Mouse (Mus musculus) forebrain, embryonic 12.5 days (tissue): ENCODE measurements around the gene Rbm3. TPM values are rescaled to one million over a fixed set of nuclear protein-coding genes. Genes with fewer than 3 reads are reported as not detected.

ENCODE experiments used
- ATAC-seq: fragments of 200-750 bp; cut with Nextera tagmentation; 2 replicates; pipeline ENCODE4 v1.8.0; 2017; ENCODE audit warnings: moderate TSS enrichment; ENCODE audit not compliant: low FRiP score
- H3K27ac ChIP-seq: fragments of 300-500 bp; sonication (generic); 2 replicates; pipeline ENCODE4 v1.5.1; 2016; ENCODE audit warnings: mild to moderate bottlenecking
- H3K27me3 ChIP-seq: fragments of 300-500 bp; sonication (generic); 2 replicates; pipeline ENCODE4 v1.6.1; 2016; ENCODE audit warnings: mild to moderate bottlenecking
- H3K36me3 ChIP-seq: fragments of 300-500 bp; sonication (generic); replicated peaks from 2 replicates; pipeline ENCODE4 v1.6.1; 2016; ENCODE audit warnings: mild to moderate bottlenecking
- H3K4me1 ChIP-seq: fragments of 300-500 bp; sonication (generic); 2 replicates; pipeline ENCODE4 v1.6.1; 2016
- H3K4me2 ChIP-seq: fragments of 300-500 bp; sonication (generic); 2 replicates; pipeline ENCODE4 v1.6.1; 2016; ENCODE audit warnings: mild to moderate bottlenecking, moderate library complexity
- H3K4me3 ChIP-seq: fragments of 300-500 bp; sonication (generic); replicated peaks from 2 replicates; pipeline ENCODE4 v1.5.1; 2016; ENCODE audit warnings: mild to moderate bottlenecking
- H3K9ac ChIP-seq: fragments of 300-500 bp; sonication (generic); 2 replicates; pipeline ENCODE4 v1.6.1; 2016; ENCODE audit warnings: mild to moderate bottlenecking
- H3K9me3 ChIP-seq: fragments of 300-500 bp; sonication (generic); 2 replicates; pipeline ENCODE4 v1.6.1; 2016
- WGBS: fragments of 180-500 bp; shearing (Covaris S2); methylation state at CpG from one replicate; pipeline ENCODE4 v1.1.7; 2016; 5-methylcytosine and 5-hydroxymethylcytosine counted together
- polyA plus RNA-seq: library from polyadenylated mRNA; unstranded; fragments of >200 nt; fragmentation: Nextera tagmentation; extraction: Ambion mirVana; gene quantifications from 2 replicates; pipeline ENCODE4 v1.2.1, GENCODE M21; 2016

The Rbm3 gene
- polyA plus RNA-seq = 484 and 498 TPM in 2 replicates

DNA sequence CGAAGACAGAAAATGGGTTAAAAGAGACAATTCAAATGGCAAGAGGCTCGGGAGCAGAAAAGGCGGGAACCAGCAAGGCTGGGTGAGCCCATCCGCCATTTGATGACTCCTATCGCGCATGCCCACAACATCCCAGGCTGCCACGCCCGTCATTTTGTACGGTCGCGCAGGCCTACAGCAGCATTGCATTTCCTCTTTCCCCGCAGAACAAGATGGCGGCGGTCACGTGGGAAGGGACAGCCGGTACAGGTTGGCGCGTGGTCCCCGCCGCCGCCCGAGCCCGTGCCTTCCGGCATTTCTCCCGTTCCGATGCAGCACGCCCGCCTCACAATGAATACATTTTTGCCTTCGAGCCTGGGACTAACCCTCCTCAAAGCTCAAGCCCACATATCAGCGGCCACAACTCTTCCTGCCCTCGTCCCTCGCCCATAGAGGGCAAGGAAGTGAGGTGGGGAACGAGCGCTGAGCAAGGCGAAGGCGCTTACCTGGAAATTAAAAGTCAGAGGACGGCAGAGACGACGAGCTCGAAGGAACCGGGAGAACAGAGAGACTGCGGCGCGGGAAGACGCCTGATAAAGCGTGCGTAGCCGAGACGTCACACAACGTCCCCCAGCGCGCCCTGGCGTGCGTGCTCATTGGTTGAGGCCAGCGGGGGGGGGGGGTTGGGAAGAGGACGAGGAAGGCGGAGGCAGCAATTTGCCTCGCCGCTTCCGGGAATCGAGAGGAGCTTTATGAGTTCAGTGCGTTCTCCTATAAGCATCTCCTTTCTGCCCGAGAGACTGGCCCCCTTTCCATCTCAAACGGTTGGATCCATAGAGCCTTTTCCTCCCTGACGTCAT, at the start of gene Rbm3:
Gene Rbm3 (minus strand): TSS at position 728 of the 839 bp plus-strand sequence.
- no peaks in the 10 kb centered on the region for H3K27me3 ChIP-seq
- H3K4me2 ChIP-seq = peak within 1 kb of the TSS; percentile 78
- peak within 1 kb of the TSS; percentile 96 for H3K27ac ChIP-seq
- peak within 1 kb of the TSS; percentile 83 for H3K9ac ChIP-seq
- no peaks in the 10 kb centered on the region for H3K9me3 ChIP-seq
- peak; percentile 94 for ATAC-seq
- WGBS = 18% methylated on average over 47 of the region's 65 CpGs
- H3K4me3 ChIP-seq = peak within 1 kb of the TSS; percentile 62
- H3K36me3 ChIP-seq = peaks cover 28% of the 10 kb centered on the region
- peaks cover 13% of the 10 kb centered on the region for H3K4me1 ChIP-seq

DNA sequence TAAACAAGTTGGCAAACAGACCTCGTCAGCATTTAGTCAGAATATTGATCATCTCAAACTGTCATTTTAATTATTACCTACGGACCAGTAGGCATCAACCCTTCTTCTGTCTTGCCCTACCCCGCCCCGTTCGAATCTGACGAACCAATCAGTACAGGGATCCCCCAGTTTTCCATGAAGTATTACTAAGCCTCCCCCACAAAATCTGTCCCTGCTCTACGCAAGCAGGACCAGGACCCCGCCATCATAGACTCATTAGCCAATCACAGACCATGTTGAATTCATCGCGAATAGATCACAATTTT, 47.7 kb upstream of the Rbm3 start, which contains the start of gene Ebp:
Gene Ebp (minus strand): TSS at position 94 of the 305 bp plus-strand sequence.
- H3K36me3 ChIP-seq = no peaks in the 10 kb centered on the region
- H3K4me3 ChIP-seq = peak within 1 kb of the TSS; percentile 48
- WGBS = 25% methylated on average over 10 of the region's 10 CpGs
- ATAC-seq = peak; percentile 40; the same call in 1 of the 2 replicates
- no peaks in the 10 kb centered on the region for H3K27me3 ChIP-seq
- peak within 1 kb of the TSS; percentile 79 for H3K27ac ChIP-seq
- peaks cover 4% of the 10 kb centered on the region; the same call in 1 of the 2 replicates for H3K4me1 ChIP-seq
- peak within 1 kb of the TSS; percentile 55 for H3K4me2 ChIP-seq
- peak within 1 kb of the TSS; percentile 50; the same call in 1 of the 2 replicates for H3K9ac ChIP-seq
- H3K9me3 ChIP-seq = no peaks in the 10 kb centered on the region

DNA sequence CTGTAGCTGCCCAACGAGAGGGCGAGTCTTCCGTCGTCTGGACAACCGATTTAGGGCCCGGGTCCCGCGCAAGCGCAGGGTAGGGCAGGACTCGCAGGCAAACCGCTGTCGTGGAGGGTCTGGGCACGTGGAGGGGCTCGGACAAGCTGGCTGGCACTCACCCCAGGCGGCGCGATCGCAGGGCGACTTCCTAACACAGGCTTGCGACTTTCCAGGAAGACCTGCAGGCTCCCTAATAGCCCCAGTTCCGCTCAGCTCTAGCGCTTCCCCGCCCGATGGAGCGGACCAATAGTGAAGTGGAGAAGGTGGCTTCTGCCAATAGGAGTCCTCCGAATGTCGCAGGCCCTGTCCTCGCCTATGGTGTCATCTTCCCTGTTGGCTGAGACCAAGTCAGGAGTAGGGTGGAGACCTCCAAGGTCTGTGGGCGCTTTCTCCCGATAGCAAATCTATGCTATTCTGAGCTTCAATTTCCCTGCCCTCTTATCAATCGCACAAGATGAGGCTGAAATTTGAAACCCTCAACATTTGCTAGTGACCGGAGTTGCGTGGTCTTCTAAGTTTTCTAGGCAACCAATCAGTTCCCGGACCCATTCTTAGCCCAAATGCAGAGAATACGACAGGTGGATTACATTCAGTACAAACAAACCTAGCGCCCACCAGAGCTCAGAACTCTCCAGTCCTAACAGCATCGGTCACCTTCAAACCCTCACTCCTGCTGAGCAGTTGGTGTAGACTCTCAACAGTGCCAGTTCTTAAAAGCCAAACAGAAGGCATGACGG, 47.1 kb upstream of the Rbm3 start:
- H3K4me2 ChIP-seq = peak overlapping the region; percentile 55
- peak overlapping the region; percentile 48 for H3K4me3 ChIP-seq
- no peaks in the 10 kb centered on the region for H3K36me3 ChIP-seq
- peak overlapping the region; percentile 79 for H3K27ac ChIP-seq
- H3K9me3 ChIP-seq = no peaks in the 10 kb centered on the region
- 20% methylated on average over 37 of the region's 38 CpGs for WGBS
- H3K27me3 ChIP-seq = no peaks in the 10 kb centered on the region
- peaks cover 4% of the 10 kb centered on the region; the same call in 1 of the 2 replicates for H3K4me1 ChIP-seq
- peak; percentile 97 for ATAC-seq
- peak overlapping the region; percentile 50; the same call in 1 of the 2 replicates for H3K9ac ChIP-seq

DNA sequence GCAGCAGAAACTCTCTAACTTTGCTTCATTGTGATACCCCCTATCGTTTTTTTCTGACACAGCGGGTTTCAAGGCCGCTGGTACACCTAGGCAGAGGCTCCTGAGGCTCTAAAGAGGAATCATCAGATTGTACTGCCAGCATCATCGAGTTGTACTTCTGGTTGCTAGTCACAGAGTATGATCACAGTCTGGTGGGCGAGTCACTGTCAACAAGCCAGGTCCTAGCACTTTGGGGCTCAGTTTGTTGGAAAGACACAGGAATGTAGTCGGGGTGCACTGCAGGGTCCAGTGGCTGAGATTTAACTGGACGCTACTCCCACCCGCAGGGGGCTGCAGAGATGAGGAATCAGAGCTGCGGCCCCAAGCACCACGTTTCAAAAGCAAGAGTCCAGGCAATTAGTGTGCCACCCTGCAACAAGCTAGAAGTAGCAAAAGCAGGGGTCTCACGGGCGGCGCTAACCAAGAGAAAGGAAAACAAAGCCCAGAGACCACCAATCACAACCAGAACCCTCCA, 46.5 kb upstream of the Rbm3 start:
- H3K4me2 ChIP-seq = peak overlapping the region; percentile 55
- 19% methylated on average over 13 of the region's 13 CpGs for WGBS
- H3K27ac ChIP-seq = peak overlapping the region; percentile 79; the same call in 1 of the 2 replicates
- ATAC-seq = no peak; the same call in 1 of the 2 replicates
- peak overlapping the region; percentile 50 for H3K9ac ChIP-seq
- H3K4me3 ChIP-seq = peak overlapping the region; percentile 48
- H3K27me3 ChIP-seq = no peaks in the 10 kb centered on the region
- peaks cover 4% of the 10 kb centered on the region; the same call in 1 of the 2 replicates for H3K4me1 ChIP-seq
- no peaks in the 10 kb centered on the region for H3K36me3 ChIP-seq
- H3K9me3 ChIP-seq = no peaks in the 10 kb centered on the region

DNA sequence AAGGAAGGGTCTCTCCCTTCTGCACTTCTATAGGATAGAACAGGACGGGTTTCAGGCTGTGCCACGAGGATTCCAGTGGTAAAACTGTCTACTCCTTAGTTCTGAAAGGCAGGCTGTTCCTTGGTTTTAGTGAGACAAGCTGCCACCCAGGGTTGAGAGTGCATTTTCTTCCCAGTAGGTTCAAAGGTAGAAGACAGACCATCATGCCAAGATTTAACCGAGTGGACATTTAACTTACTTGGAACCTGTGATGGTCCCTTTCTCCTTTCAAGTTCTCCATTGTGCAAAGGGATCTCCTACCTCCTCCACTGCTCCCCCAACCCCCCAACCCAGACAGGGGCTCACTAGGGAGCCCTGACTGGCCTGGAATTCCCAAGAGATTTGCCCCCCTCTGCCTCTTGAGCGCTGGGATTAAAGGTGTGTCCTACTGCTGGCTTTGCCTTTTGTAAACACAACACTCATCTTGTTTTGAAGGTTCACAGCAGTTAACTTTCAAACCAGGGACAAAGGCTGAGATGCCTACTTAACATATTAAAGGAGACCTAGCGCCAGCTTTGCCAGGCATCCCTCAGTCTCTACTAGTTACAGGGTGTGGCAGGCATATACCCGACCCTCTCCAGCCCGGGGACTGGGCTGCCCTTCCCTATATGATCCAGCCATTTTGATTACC, 37.3 kb upstream of the Rbm3 start:
- Histone ChIP-seq H3K36me3 (0 out of 2 replicates have a peak, but pooled peaks cover 11% of the 10 kb centered on the region), H3K27ac (no peak overlapping the region), H3K9ac (no peak overlapping the region), H3K4me3 (no peak overlapping the region), H3K9me3 (no peaks in the 10 kb centered on the region), H3K4me1 (no peaks in the 10 kb centered on the region), H3K4me2 (no peak overlapping the region), H3K27me3 (no peaks in the 10 kb centered on the region)
- no peak for ATAC-seq
- WGBS = 15% methylated on average over 7 of the region's 7 CpGs

DNA sequence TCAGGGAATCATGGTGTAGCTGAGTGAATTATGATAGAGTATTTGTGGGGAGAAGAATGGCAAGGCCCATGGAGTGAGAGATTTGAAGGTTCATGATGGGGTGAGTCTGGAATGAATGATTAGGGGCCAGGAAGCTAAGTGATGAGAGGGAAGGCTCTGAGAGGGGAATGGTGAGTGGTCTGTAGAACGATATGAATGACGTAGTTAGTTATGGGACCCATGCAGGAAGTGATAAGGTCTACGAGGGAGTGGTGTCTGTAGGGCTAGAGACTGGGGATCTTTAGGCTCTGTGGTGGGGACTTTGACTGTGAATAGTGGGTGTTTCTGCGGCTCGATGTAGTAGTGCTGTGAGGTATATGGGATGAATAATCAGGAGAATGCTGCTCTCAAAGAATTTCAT, 34.0 kb upstream of the Rbm3 start:
- WGBS = 89% methylated on average over 5 of the region's 5 CpGs
- Histone ChIP-seq H3K27me3 (no peaks in the 10 kb centered on the region), H3K4me3 (no peak overlapping the region), H3K27ac (no peak overlapping the region), H3K4me2 (no peak overlapping the region), H3K9me3 (no peaks in the 10 kb centered on the region), H3K4me1 (peaks cover 3% of the 10 kb centered on the region; the same call in 1 of the 2 replicates), H3K9ac (no peak overlapping the region), H3K36me3 (no peaks in the 10 kb centered on the region)
- ATAC-seq = no peak

DNA sequence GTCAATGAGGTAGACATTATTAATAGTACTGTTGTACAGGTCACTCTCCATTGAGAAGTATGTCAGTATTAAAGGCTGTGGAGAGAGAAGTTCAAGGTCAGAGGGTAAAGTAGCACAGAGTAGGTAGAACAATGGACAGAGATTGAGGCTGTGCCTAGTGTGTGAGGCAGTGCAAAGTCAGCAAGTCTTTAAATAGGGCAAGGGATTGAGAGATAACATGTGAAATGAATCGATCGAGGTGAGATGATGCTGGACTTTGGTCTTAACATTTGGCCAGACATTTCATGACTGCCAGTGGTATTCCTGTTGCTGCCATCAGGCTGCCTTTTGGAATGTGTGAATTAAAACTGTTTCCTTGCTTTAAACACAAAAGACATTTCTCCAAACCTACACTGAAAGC, 33.2 kb upstream of the Rbm3 start:
- H3K27ac ChIP-seq = no peak overlapping the region
- H3K4me1 ChIP-seq = peaks cover 4% of the 10 kb centered on the region; the same call in 1 of the 2 replicates
- no peaks in the 10 kb centered on the region for H3K36me3 ChIP-seq
- ATAC-seq = no peak
- 95% methylated on average over 2 of the region's 2 CpGs for WGBS
- H3K4me3 ChIP-seq = no peak overlapping the region
- no peaks in the 10 kb centered on the region for H3K9me3 ChIP-seq
- H3K27me3 ChIP-seq = no peaks in the 10 kb centered on the region
- no peak overlapping the region for H3K4me2 ChIP-seq
- no peak overlapping the region for H3K9ac ChIP-seq

DNA sequence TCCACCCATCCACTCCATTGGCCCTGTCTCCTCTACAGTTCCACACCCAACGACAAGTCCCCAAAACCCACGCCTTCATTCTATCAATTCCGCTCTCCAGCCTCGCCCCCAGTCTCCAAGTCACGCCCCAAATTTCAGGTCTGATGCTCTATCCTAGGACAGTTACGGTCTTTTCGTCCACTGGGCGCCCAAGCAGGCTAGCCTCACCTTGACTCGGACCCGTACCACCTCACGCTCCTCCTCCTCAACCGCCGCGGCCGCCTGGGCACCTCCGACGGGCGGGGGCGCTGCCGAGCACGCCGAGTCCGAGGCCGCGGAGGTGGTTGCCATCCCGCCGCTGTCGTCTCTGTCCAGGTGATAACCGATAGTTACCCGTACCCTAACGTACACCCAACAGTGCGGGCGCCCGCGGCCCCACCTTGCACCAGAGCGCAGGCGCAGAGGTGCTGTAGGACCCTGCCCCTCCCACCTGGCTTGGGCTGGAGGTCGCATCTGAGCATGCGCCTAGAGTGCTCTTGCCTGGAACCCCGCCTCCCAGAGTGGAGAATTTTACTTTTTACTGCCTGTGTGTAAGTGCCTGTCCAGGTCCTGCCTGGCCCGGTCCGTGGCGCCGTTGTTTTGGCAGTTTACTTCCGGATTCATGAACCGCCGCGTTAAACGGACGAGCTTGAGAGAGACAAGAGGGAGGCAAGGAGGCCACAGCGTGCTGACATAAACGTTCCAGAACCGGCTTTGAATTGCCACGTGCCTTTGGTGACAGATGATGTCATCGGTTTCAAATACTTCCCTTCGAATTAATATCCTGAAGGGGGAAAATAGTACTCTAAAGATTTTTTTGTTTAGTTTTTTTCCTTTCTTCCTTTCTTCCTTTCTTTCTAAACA, 30.1 kb upstream of the Rbm3 start, which contains the start of gene Tbc1d25:
Gene Tbc1d25 (minus strand): TSS at position 678 of the 882 bp plus-strand sequence.
- Histone ChIP-seq H3K4me1 (peaks cover 4% of the 10 kb centered on the region; the same call in 1 of the 2 replicates), H3K4me2 (peak within 1 kb of the TSS; percentile 53), H3K27ac (no peak within 1 kb of the TSS), H3K9ac (peak within 1 kb of the TSS; percentile 53), H3K4me3 (peak within 1 kb of the TSS; percentile 55), H3K36me3 (no peaks in the 10 kb centered on the region; the same call in 1 of the 2 replicates), H3K9me3 (no peaks in the 10 kb centered on the region), H3K27me3 (no peaks in the 10 kb centered on the region)
- 14% methylated on average over 56 of the region's 56 CpGs for WGBS
- peak; percentile 93 for ATAC-seq

DNA sequence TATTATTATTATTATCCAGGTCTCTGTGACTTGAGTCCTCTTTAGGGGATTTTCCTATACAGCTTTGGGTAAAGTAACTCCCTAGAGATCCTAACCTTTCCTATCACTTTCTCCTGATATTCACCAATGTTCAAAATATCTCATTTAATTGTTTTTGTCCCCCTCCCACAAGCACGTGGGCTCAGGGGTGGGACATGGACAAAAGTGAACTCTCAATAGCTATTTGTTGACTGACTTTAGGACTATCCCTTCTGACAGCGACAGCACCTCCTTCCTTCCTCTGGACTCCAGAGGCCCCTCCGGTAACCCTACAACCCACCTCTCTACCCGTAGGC, 29.5 kb upstream of the Rbm3 start:
- peak overlapping the region; percentile 53 for H3K9ac ChIP-seq
- H3K36me3 ChIP-seq = no peaks in the 10 kb centered on the region; the same call in 1 of the 2 replicates
- peaks cover 4% of the 10 kb centered on the region; the same call in 1 of the 2 replicates for H3K4me1 ChIP-seq
- 4% methylated on average over 4 of the region's 4 CpGs for WGBS
- peak overlapping the region; percentile 55 for H3K4me3 ChIP-seq
- peak overlapping the region; percentile 53 for H3K4me2 ChIP-seq
- no peak for ATAC-seq
- no peak overlapping the region for H3K27ac ChIP-seq
- no peaks in the 10 kb centered on the region for H3K27me3 ChIP-seq
- H3K9me3 ChIP-seq = no peaks in the 10 kb centered on the region

DNA sequence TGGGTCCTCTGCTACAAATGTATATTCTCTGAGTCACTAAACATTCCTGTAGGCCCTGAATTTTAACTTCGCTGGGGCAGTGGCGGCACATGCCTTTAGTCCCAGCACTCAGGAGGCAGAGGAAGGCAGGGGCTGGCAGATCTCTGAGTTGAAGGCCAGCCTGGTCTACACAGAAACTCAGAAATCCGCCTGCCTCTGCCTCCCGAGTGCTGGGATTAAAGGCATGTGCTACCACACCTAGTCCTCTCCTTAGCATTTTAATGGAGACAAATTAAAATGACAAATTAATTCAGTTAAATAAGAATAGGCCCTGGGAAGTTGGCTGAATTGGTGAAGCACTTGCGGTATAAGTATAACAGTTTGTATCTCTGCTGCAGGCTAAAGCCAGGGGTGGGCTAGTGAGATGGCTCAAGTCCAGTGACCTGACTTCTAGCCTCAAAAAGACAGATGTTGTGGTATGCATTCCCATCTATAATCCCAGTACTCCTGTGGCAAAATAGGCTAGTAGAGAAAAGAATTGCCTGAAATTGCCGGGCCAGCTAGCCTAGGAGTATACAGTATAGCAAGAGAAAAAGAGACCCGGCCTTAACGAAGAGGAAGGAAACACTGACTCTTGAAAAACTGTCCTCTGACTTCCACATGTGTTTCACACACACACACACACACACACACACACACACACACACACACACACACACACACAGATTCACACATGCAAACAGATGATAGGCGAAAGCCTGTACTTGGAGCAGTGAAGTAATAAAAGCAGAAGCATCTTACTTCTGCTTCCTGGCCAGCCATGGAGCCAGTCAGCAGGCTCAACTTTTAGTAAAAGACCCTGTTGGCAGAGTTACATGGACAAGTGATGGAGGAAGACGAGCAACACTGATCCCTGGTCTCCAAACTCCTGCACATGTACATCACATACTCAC, 22.3 kb upstream of the Rbm3 start:
- Histone ChIP-seq H3K4me2 (no peak overlapping the region), H3K4me1 (no peaks in the 10 kb centered on the region)

More for the DNA sequence above, 22.3 kb upstream of the Rbm3 start:
- 90% methylated on average over 9 of the region's 10 CpGs for WGBS
- no peaks in the 10 kb centered on the region for H3K9me3 ChIP-seq
- ATAC-seq = no peak
- no peaks in the 10 kb centered on the region; the same call in none of the 2 replicates for H3K36me3 ChIP-seq
- no peaks in the 10 kb centered on the region for H3K27me3 ChIP-seq
- H3K27ac ChIP-seq = no peak overlapping the region
- no peak overlapping the region for H3K4me3 ChIP-seq
- no peak overlapping the region for H3K9ac ChIP-seq
